Mouse (Mus musculus): ENCODE data around the gene Rpl34. TPM values are rescaled to one million over a fixed set of nuclear protein-coding genes. Genes with fewer than 3 reads are reported as not detected.

Rpl34 gene
- 851 and 970 TPM in 2 replicates for total RNA-seq (2014; rRNA removed; ENCODE audit: low replicate concordance)
- 470 and 488 TPM in 2 replicates for polyA plus RNA-seq (2015; fragmentation: Nextera tagmentation; extraction: Ambion mirVana)

DNA sequence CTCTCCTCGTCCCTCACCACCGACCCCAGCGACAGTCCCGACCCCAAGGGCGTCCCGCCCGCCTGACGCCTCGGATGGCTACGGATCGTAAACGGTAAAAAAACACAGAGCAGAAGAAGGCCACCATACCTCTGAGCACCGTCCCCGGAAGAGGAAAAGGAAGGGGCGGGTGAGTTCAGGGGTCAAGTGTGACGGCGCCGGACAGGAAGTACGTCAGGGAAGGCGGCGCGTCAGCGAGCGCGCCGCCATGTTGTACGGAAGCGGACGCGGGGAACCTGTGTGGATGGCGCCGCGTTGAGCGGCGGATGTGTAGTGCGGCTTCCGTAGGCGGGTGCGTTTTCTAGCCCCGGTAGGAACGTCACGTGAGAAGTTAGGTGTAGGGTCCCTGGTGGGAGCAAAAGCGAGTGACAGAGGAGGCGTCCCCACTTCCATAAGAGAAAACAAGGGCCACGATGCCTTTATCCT, at the start of gene Rpl34:
Rpl34 (minus strand) TSS at position 210 of the 465 bp plus-strand sequence.
- Histone ChIP-seq H3K9ac (replicated peaks; ENCODE audit: low read depth, low read length) (peak within 1 kb of the TSS; percentile 89), H3K27ac (ENCODE audit: low read depth) (peak within 1 kb of the TSS; percentile 86), H3K9me3 (replicated peaks; ENCODE audit: control insufficient read depth, low read length) (no peaks in the 10 kb centered on the region), H3K4me1 (ENCODE audit: control insufficient read depth, insufficient read depth) (peaks cover 7% of the 10 kb centered on the region), H3K36me3 (replicated peaks; ENCODE audit: control insufficient read depth, insufficient read depth, low read length) (peaks cover 36% of the 10 kb centered on the region), H3K4me2 (ENCODE audit: low read depth, low read length) (peak within 1 kb of the TSS; percentile 77), H3K4me3 (ENCODE audit: low read depth, low read length) (peak within 1 kb of the TSS; percentile 68), H3K27me3 (ENCODE audit: control insufficient read depth, insufficient read depth, low read length) (no peaks in the 10 kb centered on the region)
- TF ChIP-seq EP300 (IDR thresholded peaks at IDR 0.05; ENCODE audit: low read depth), result peak; percentile 93
- TF ChIP-seq CTCF (IDR thresholded peaks at IDR 0.05; ENCODE audit: low read depth), result no peak
- ATAC-seq (ENCODE audit: insufficient read depth, low read depth), result peak; percentile 99
- peak; percentile 97 for DNase-seq (ENCODE audit: low spot score)
- WGBS, result under 1% methylated on average over 45 of the region's 45 CpGs

DNA sequence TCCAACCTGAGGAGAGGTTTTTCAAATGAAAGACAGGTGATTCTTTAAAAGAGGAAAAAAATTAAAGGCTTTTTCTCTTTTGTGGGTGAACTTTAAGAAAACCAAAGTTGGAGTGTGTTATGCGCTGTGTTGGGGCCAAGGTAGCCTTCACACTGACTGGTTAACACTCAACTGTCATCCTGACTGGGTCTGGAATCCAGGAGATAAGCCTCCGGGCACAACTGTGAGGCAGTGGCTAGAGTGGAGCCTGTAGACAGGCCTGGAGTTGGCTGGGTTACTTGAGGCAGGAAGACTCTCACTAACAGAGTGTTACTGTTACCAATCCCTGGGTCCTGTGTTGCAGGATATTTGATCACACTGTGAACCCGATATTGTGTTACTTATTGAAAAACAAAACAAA, 38.0 kb upstream of the Rpl34 start:
- no peak for ATAC-seq (ENCODE audit: insufficient read depth, low read depth)
- Histone ChIP-seq H3K4me1 (ENCODE audit: control insufficient read depth, insufficient read depth) (no peaks in the 10 kb centered on the region), H3K9me3 (replicated peaks; ENCODE audit: control insufficient read depth, low read length) (no peaks in the 10 kb centered on the region), H3K36me3 (replicated peaks; ENCODE audit: control insufficient read depth, insufficient read depth, low read length) (no peaks in the 10 kb centered on the region), H3K9ac (replicated peaks; ENCODE audit: low read depth, low read length) (no peak overlapping the region), H3K4me3 (ENCODE audit: low read depth, low read length) (no peak overlapping the region), H3K27me3 (ENCODE audit: control insufficient read depth, insufficient read depth, low read length) (no peaks in the 10 kb centered on the region), H3K27ac (ENCODE audit: low read depth) (no peak overlapping the region), H3K4me2 (ENCODE audit: low read depth, low read length) (no peak overlapping the region)
- WGBS, result 42% methylated on average over 3 of the region's 3 CpGs
- TF ChIP-seq CTCF (IDR thresholded peaks at IDR 0.05; ENCODE audit: low read depth) (no peak), EP300 (IDR thresholded peaks at IDR 0.05; ENCODE audit: low read depth) (no peak)
- no peak for DNase-seq (ENCODE audit: low spot score)

DNA sequence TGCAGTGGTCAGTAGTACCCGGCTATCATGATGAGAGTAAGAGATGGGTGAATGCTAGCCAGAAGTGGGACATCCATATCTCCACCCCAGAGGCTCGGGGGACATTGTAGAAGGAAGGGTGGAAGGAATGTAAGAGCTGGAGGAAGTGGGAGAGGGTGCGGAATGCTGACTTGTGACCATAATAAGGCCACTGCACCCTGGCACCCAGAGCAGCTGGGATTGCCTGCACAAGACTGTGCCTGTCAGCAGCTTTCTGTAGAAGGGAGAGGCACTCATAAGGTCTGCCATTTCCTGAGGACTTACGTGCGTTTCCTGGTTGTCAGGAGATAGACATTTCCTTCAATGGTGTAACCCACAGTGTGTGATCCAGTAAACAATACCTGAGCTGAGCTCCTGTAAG, 33.9 kb upstream of the Rpl34 start:
- H3K4me3 ChIP-seq (ENCODE audit: low read depth, low read length), result no peak overlapping the region
- no peaks in the 10 kb centered on the region for H3K4me1 ChIP-seq (ENCODE audit: control insufficient read depth, insufficient read depth)
- H3K27ac ChIP-seq (ENCODE audit: low read depth), result no peak overlapping the region
- 49% methylated on average over 5 of the region's 5 CpGs for WGBS
- no peak overlapping the region for H3K9ac ChIP-seq (replicated peaks; ENCODE audit: low read depth, low read length)
- no peak for DNase-seq (ENCODE audit: low spot score)
- H3K27me3 ChIP-seq (ENCODE audit: control insufficient read depth, insufficient read depth, low read length), result no peaks in the 10 kb centered on the region
- H3K36me3 ChIP-seq (replicated peaks; ENCODE audit: control insufficient read depth, insufficient read depth, low read length), result no peaks in the 10 kb centered on the region
- no peaks in the 10 kb centered on the region for H3K9me3 ChIP-seq (replicated peaks; ENCODE audit: control insufficient read depth, low read length)
- no peak for TF ChIP-seq EP300 (IDR thresholded peaks at IDR 0.05; ENCODE audit: low read depth)
- no peak for TF ChIP-seq CTCF (IDR thresholded peaks at IDR 0.05; ENCODE audit: low read depth)
- no peak for ATAC-seq (ENCODE audit: insufficient read depth, low read depth)
- H3K4me2 ChIP-seq (ENCODE audit: low read depth, low read length), result no peak overlapping the region

DNA sequence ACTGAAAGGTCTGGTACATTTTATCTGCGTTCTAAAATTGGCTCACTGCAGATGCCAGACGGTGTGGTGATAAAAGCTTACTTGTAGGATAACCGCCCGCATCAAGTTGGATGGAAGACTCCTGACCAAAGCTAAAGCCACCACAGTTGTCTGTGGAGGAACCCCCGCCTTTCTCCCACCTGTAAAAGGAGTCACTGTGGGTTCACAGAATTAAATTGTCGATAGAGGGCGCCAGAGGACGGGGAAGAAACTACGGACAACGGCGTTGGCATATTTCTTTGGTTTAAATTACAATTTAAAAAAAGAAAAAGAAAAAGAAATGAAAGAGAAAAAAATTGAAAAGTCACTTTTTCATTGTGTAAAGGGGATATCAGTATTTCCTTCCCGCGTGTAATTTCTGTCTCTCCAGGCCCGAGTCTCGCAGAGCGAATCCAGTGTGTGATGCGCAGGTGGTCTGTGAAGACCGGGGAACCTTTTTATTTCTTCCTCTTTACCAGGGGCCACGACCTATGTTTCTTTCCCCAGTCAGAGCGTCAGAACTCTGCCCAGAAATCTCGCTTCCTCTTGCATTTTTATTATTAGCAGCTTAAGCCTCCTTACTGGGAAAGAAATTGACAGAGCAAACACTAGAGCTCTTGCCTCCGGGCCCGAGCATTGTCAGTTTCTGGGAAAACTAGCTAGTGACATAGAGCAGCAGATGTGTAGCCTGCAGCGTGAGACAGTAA, 30.7 kb upstream of the Rpl34 start:
- 45% methylated on average over 24 of the region's 24 CpGs for WGBS
- Histone ChIP-seq H3K27me3 (ENCODE audit: control insufficient read depth, insufficient read depth, low read length) (no peaks in the 10 kb centered on the region), H3K27ac (ENCODE audit: low read depth) (no peak overlapping the region), H3K9me3 (replicated peaks; ENCODE audit: control insufficient read depth, low read length) (no peaks in the 10 kb centered on the region), H3K4me2 (ENCODE audit: low read depth, low read length) (no peak overlapping the region; the same call in 1 of the 2 replicates), H3K36me3 (replicated peaks; ENCODE audit: control insufficient read depth, insufficient read depth, low read length) (no peaks in the 10 kb centered on the region), H3K4me1 (ENCODE audit: control insufficient read depth, insufficient read depth) (no peaks in the 10 kb centered on the region), H3K9ac (replicated peaks; ENCODE audit: low read depth, low read length) (no peak overlapping the region), H3K4me3 (ENCODE audit: low read depth, low read length) (no peak overlapping the region)
- no peak for ATAC-seq (ENCODE audit: insufficient read depth, low read depth)
- TF ChIP-seq EP300 (IDR thresholded peaks at IDR 0.05; ENCODE audit: low read depth), result no peak
- peak; percentile 62 for TF ChIP-seq CTCF (IDR thresholded peaks at IDR 0.05; ENCODE audit: low read depth)
- DNase-seq (ENCODE audit: low spot score), result peak; percentile 26

DNA sequence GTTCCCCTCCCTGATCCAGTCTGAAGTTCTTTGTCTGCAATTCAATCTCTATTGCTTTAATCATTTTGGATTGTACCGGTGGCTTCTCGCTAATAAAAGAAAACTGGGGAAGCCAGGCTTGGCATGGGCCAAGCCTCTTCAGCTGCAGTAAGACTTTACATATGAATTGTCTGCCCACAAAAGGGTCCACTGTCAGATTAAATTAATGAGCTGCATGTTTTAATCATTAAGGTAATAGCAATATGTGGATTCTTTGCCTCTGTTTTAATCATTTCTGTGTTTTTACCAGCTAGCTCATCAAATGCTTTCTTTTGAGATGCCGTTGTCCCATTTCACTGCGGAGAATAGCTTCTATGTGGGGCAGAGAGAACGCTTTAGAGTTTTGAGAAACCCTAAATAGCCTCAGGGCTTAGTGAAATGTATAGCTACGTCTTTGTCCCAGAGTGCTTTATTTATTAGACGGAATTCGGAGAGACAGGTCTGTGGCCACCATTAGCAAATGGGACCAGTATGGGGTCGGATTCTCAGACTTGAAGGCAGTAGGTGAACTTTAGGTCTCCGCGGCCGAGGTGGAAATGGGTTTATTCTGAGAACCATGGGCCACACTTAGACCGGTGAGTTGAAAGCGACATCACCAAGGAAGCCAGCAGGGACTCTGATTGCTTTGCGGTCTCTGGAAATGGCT, 28.1 kb upstream of the Rpl34 start:
- Histone ChIP-seq H3K4me3 (ENCODE audit: low read depth, low read length) (no peak overlapping the region), H3K9ac (replicated peaks; ENCODE audit: low read depth, low read length) (no peak overlapping the region), H3K27ac (ENCODE audit: low read depth) (no peak overlapping the region), H3K4me2 (ENCODE audit: low read depth, low read length) (no peak overlapping the region), H3K4me1 (ENCODE audit: control insufficient read depth, insufficient read depth) (no peaks in the 10 kb centered on the region), H3K36me3 (replicated peaks; ENCODE audit: control insufficient read depth, insufficient read depth, low read length) (no peaks in the 10 kb centered on the region), H3K9me3 (replicated peaks; ENCODE audit: control insufficient read depth, low read length) (no peaks in the 10 kb centered on the region), H3K27me3 (ENCODE audit: control insufficient read depth, insufficient read depth, low read length) (no peaks in the 10 kb centered on the region)
- WGBS, result 80% methylated on average over 15 of the region's 15 CpGs
- TF ChIP-seq EP300 (IDR thresholded peaks at IDR 0.05; ENCODE audit: low read depth) (no peak), CTCF (IDR thresholded peaks at IDR 0.05; ENCODE audit: low read depth) (no peak)
- no peak for DNase-seq (ENCODE audit: low spot score)
- no peak for ATAC-seq (ENCODE audit: insufficient read depth, low read depth)

Data from heart, postnatal 0 days (tissue).